Mouse (Mus musculus): ENCODE results near the gene Hemk1. TPM values are rescaled to one million over a fixed set of nuclear protein-coding genes. Genes with fewer than 3 reads are reported as not detected.
A peak's percentile ranks its signal among the peaks of the same experiment; 100 is the strongest.

The Hemk1 gene
- polyA plus RNA-seq, 1 experiment, result not detected

DNA sequence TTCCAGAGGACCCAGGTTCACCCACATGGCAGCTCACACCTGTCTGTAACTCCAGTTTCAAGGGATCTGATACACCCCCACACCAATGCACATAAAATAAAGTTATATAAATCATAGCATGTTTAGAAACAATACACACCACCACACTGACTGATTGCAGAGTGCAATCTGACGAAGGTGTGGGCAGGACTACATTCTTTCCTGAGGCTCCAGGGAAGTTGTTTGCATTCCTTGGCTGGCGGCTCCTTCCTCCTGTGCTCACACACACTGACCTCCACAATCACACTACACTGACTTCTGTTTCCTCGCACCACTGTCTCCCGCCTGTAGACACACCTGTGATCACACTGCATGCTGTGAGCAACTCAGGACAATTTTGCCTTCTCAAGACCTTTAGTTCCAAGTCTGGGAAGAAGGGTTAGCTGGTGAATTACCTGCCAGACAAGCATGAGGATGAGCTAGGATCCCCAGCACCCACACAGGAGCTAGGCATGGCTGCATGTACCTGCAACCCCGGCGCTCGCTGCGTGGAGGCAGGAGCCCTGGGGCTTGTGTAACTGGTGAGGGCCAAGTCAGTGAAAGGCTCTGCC lies 15.6 kb downstream of the Hemk1 start:
- TF ChIP-seq POLR2A (IDR thresholded peaks at IDR 0.05; ENCODE audit: insufficient read depth, low read depth, low read length) (no peak), CTCF (IDR thresholded peaks at IDR 0.05; ENCODE audit: insufficient read depth, low read depth, low read length) (no peak)
- Histone ChIP-seq H3K27ac (ENCODE audit: insufficient read depth, low read depth, low read length) (no peak overlapping the region), H3K4me3 (ENCODE audit: insufficient read depth, low read depth, low read length) (no peak overlapping the region), H3K4me1 (ENCODE audit: control insufficient read depth, insufficient read depth, low read length) (no peaks in the 10 kb centered on the region)
- 85% methylated on average over 8 of the region's 8 CpGs for WGBS

- 84% methylated on average over 2 of the region's 2 CpGs for WGBS
- H3K27ac ChIP-seq (ENCODE audit: insufficient read depth, low read depth, low read length), result no peak overlapping the region
- TF ChIP-seq CTCF (IDR thresholded peaks at IDR 0.05; ENCODE audit: insufficient read depth, low read depth, low read length), result no peak
- no peak for TF ChIP-seq POLR2A (IDR thresholded peaks at IDR 0.05; ENCODE audit: insufficient read depth, low read depth, low read length)
- H3K4me3 ChIP-seq (ENCODE audit: insufficient read depth, low read depth, low read length), result no peak overlapping the region
- peaks cover 8% of the 10 kb centered on the region for H3K4me1 ChIP-seq (ENCODE audit: control insufficient read depth, insufficient read depth, low read length)
These were observed 22.4 kb downstream of the Hemk1 start for GRCm38 (mm10) chr9:107315791-107316190.

DNA sequence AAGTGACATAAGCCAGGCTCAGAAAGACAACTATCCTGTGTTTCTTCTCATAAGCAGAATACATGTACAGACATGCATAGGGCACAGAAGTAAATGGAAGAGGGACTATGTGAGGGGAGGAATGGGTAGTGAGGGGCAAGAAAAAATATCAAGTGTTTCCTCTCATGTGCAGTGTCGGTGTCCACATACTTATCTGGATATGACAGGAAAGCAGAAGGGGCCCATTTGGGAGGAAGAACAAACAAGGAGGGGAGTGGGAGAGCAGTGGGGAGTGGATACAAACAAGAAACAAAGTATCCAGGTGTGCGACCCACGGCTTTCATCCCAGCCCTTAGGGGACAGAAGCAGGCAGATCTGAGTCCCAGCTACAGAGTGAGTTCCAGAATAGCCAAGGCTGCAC lies 24.2 kb downstream of the Hemk1 start:
- H3K4me3 ChIP-seq (ENCODE audit: insufficient read depth, low read depth, low read length), result no peak overlapping the region
- TF ChIP-seq CTCF (IDR thresholded peaks at IDR 0.05; ENCODE audit: insufficient read depth, low read depth, low read length), result no peak
- no peak for TF ChIP-seq POLR2A (IDR thresholded peaks at IDR 0.05; ENCODE audit: insufficient read depth, low read depth, low read length)
- H3K4me1 ChIP-seq (ENCODE audit: control insufficient read depth, insufficient read depth, low read length), result peaks cover 19% of the 10 kb centered on the region
- H3K27ac ChIP-seq (ENCODE audit: insufficient read depth, low read depth, low read length), result no peak overlapping the region
- 80% methylated on average over 3 of the region's 3 CpGs for WGBS

DNA sequence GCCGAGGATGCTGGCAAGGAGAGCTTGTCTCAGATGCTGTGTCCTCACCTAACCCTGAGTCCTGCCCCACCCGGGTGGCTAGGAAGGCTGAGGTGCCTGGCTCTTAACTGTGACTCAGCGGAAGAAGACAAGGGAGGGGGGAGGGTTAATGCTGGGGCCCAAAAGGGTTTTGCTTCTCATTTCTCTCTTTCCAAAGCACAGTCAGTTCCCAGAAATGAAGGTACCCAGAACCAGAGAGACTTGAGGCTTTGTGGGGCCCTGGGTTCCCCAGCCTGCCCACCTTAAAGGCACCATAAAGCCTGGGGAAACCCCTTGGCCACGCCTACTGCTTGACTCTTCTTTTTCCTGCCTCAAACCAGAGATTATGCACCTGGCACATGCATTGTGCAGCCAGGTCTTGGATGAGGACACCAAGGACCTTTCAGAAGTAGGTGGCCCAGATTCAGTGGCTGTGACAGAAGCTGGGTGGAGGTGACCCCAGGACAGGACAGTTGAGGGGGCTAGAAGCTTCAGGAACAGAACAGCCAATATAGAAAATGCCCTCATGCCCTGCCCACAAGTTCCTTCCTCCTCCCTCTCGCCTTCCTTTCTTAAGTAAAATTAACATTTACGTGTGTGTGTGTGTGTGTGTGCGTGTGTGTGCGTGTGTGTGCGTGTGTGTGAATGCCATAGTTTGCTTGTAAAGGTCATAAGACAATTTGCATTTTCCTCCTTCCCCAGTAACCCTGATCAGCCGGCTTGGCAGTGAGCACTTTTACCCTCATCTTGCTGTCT lies 25.2 kb downstream of the Hemk1 start:
- Histone ChIP-seq H3K27ac (ENCODE audit: insufficient read depth, low read depth, low read length) (peak overlapping the region; percentile 74), H3K4me3 (ENCODE audit: insufficient read depth, low read depth, low read length) (no peak overlapping the region), H3K4me1 (ENCODE audit: control insufficient read depth, insufficient read depth, low read length) (peaks cover 28% of the 10 kb centered on the region)
- TF ChIP-seq POLR2A (IDR thresholded peaks at IDR 0.05; ENCODE audit: insufficient read depth, low read depth, low read length) (no peak), CTCF (IDR thresholded peaks at IDR 0.05; ENCODE audit: insufficient read depth, low read depth, low read length) (no peak)
- 38% methylated on average over 10 of the region's 10 CpGs for WGBS

DNA sequence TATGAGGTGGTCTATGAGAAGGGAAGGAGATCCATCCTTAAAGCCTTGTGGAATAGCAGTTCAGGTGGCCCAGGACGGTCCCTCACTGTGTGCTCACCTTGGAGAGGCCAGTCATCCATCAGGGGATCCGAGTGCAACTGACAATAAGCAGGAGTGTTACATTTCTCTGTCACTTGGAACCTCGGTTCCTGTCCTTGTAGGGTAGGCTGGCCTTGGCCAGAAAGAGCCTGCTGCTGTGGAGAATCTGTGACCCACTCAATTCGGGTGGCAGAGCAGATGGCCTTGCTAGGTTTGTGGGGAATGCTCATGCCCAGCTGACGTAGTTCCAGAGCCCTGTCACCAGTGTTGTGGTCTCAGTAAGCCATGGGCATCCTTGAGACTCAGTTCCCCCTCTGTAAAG lies 28.6 kb downstream of the Hemk1 start:
- H3K4me3 ChIP-seq (ENCODE audit: insufficient read depth, low read depth, low read length), result no peak overlapping the region
- WGBS, result 84% methylated on average over 5 of the region's 5 CpGs
- TF ChIP-seq CTCF (IDR thresholded peaks at IDR 0.05; ENCODE audit: insufficient read depth, low read depth, low read length), result no peak
- no peak for TF ChIP-seq POLR2A (IDR thresholded peaks at IDR 0.05; ENCODE audit: insufficient read depth, low read depth, low read length)
- H3K27ac ChIP-seq (ENCODE audit: insufficient read depth, low read depth, low read length), result no peak overlapping the region
- H3K4me1 ChIP-seq (ENCODE audit: control insufficient read depth, insufficient read depth, low read length), result peaks cover 43% of the 10 kb centered on the region

GRCm38 (mm10) chr9:107309171-107309570 lies 29.0 kb downstream of the Hemk1 start:
- TF ChIP-seq CTCF (IDR thresholded peaks at IDR 0.05; ENCODE audit: insufficient read depth, low read depth, low read length) (no peak), POLR2A (IDR thresholded peaks at IDR 0.05; ENCODE audit: insufficient read depth, low read depth, low read length) (no peak)
- WGBS, result 92% methylated on average over 9 of the region's 9 CpGs
- Histone ChIP-seq H3K27ac (ENCODE audit: insufficient read depth, low read depth, low read length) (peak overlapping the region; percentile 89), H3K4me3 (ENCODE audit: insufficient read depth, low read depth, low read length) (no peak overlapping the region), H3K4me1 (ENCODE audit: control insufficient read depth, insufficient read depth, low read length) (peaks cover 43% of the 10 kb centered on the region)

DNA sequence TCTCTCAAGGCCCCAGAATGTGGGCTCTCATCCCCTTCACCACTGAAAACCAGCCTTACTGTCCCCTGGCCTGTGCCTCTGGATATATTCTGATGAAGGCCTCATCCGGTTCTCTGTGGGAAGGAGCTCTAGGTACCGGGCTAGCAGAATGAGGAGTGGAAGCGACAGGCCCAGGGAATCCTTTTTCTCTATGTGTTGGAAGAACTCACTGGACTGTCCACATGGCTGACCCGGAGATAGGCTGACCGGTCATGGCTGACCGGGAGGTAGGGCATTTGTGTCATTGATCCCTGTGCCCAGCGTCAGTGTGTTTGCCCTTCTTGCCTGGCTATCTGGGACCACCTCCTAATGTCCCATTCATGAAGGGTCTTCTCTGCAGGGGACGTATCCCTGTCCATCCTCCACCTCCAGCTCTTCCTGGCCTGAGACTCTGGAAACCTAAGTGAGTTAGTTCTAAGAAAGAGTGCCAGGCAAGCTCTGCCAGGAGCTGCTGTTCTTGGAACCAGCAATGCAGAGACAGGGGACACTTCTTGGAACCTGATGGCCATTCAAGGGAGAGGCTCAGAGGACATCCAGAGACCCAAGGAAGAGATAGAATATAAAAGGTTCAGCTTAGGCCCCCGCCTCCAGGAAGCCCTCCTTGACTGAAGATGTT lies 29.7 kb downstream of the Hemk1 start:
- peaks cover 46% of the 10 kb centered on the region for H3K4me1 ChIP-seq (ENCODE audit: control insufficient read depth, insufficient read depth, low read length)
- H3K27ac ChIP-seq (ENCODE audit: insufficient read depth, low read depth, low read length), result peak overlapping the region; percentile 89
- 84% methylated on average over 9 of the region's 9 CpGs for WGBS
- H3K4me3 ChIP-seq (ENCODE audit: insufficient read depth, low read depth, low read length), result no peak overlapping the region
- no peak for TF ChIP-seq POLR2A (IDR thresholded peaks at IDR 0.05; ENCODE audit: insufficient read depth, low read depth, low read length)
- no peak for TF ChIP-seq CTCF (IDR thresholded peaks at IDR 0.05; ENCODE audit: insufficient read depth, low read depth, low read length)

- H3K4me3 ChIP-seq (ENCODE audit: insufficient read depth, low read depth, low read length), result no peak overlapping the region
- H3K27ac ChIP-seq (ENCODE audit: insufficient read depth, low read depth, low read length), result peak overlapping the region; percentile 89
- peaks cover 48% of the 10 kb centered on the region for H3K4me1 ChIP-seq (ENCODE audit: control insufficient read depth, insufficient read depth, low read length)
- TF ChIP-seq CTCF (IDR thresholded peaks at IDR 0.05; ENCODE audit: insufficient read depth, low read depth, low read length) (no peak), POLR2A (IDR thresholded peaks at IDR 0.05; ENCODE audit: insufficient read depth, low read depth, low read length) (no peak)
- WGBS, result 27% methylated on average over 12 of the region's 12 CpGs
These were observed 30.3 kb downstream of the Hemk1 start for GRCm38 (mm10) chr9:107307886-107308285.
